Mouse (Mus musculus) G1E (cell line): Measurements from ENCODE around the gene Ptdss2.

ENCODE experiments used
- CTCF ChIP-seq: IDR thresholded peaks from 2 replicates; pipeline ENCODE4 v1.5.1; 2012; ENCODE audit warnings: low read depth, low read length, inconsistent platforms, mixed read lengths
- GATA1 ChIP-seq: IDR thresholded peaks from 2 replicates; pipeline ENCODE4 v1.6.1; 2012; ENCODE audit warnings: borderline replicate concordance, low read length, inconsistent platforms, mixed read lengths

DNA sequence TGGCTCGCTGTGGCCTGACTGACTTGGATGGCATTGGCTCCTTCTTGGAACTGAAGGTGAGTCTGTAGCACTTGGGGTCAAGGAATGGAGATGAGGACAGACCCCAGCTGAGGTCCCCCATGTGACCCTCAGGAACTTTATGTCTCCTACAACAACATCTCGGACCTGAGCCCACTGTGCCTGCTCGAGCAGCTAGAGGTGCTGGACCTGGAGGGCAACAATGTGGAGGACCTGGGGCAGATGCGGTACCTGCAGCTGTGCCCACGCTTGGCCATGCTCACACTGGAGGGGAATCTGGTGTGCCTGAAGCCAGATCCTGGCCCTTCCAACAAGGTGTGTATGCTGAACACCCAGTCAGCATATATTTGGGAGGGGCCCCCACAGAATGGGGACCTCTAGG is 83.3 kb downstream of the Ptdss2 start:
- TF ChIP-seq CTCF (no peak), GATA1 (no peak)
